Mouse (Mus musculus): ENCODE measurements around the gene Pth1r. TPM values are rescaled to one million over a fixed set of nuclear protein-coding genes. Genes with fewer than 3 reads are reported as not detected.
"Not testable (repeated sequence)": the region's sequence is repeated elsewhere in the genome, so short reads cannot be mapped to it uniquely, and the experiment has no call there.

Pth1r gene
- polyA plus RNA-seq, 1 experiment from 2014 or later = 19.2 TPM

GRCm38 (mm10) chr9:110685187-110685586, 61.8 kb downstream of the Pth1r start:
- no peak for DNase-seq (ENCODE audit: extremely low spot score, low spot score)
- H3K4me1 ChIP-seq = peaks cover 60% of the 10 kb centered on the region
- peak overlapping the region; percentile 66; the same call in 1 of the 2 replicates for H3K27ac ChIP-seq
- peaks cover 6% of the 10 kb centered on the region for H3K36me3 ChIP-seq (replicated peaks)
- 88% methylated on average over 8 of the region's 8 CpGs for WGBS
- H3K4me3 ChIP-seq = no peak overlapping the region
- H3K27me3 ChIP-seq (ENCODE audit: poor library complexity, severe bottlenecking) = no peaks in the 10 kb centered on the region
- no peaks in the 10 kb centered on the region for H3K9me3 ChIP-seq

GRCm38 (mm10) chr9:110684100-110684831, 62.7 kb downstream of the Pth1r start:
- 82% methylated on average over 6 of the region's 6 CpGs for WGBS
- Histone ChIP-seq H3K27ac (peak overlapping the region; percentile 66), H3K4me1 (peaks cover 60% of the 10 kb centered on the region), H3K27me3 (ENCODE audit: poor library complexity, severe bottlenecking) (no peaks in the 10 kb centered on the region), H3K36me3 (replicated peaks) (peaks cover 14% of the 10 kb centered on the region), H3K4me3 (no peak overlapping the region), H3K9me3 (no peaks in the 10 kb centered on the region)
- no peak for DNase-seq (ENCODE audit: extremely low spot score, low spot score)

GRCm38 (mm10) chr9:110683574-110684099, 63.3 kb downstream of the Pth1r start:
- H3K4me1 ChIP-seq = peaks cover 60% of the 10 kb centered on the region
- no peak for DNase-seq (ENCODE audit: extremely low spot score, low spot score)
- no peaks in the 10 kb centered on the region for H3K27me3 ChIP-seq (ENCODE audit: poor library complexity, severe bottlenecking)
- no peak overlapping the region for H3K4me3 ChIP-seq
- H3K27ac ChIP-seq = peak overlapping the region; percentile 56; the same call in 1 of the 2 replicates
- no peaks in the 10 kb centered on the region for H3K9me3 ChIP-seq
- WGBS = 74% methylated on average over 4 of the region's 4 CpGs
- H3K36me3 ChIP-seq (replicated peaks) = peaks cover 14% of the 10 kb centered on the region

GRCm38 (mm10) chr9:110682697-110683096, 64.2 kb downstream of the Pth1r start:
- H3K9me3 ChIP-seq; H3K4me3 ChIP-seq; H3K27me3 ChIP-seq (ENCODE audit: poor library complexity, severe bottlenecking); DNase-seq (ENCODE audit: extremely low spot score, low spot score); H3K27ac ChIP-seq: not testable (repeated sequence)
- 91% methylated on average over 3 of the region's 3 CpGs for WGBS
- peaks cover 69% of the 10 kb centered on the region for H3K4me1 ChIP-seq
- H3K36me3 ChIP-seq (replicated peaks) = peaks cover 14% of the 10 kb centered on the region

GRCm38 (mm10) chr9:110682255-110682654, 64.7 kb downstream of the Pth1r start:
- Histone ChIP-seq H3K27ac (peak overlapping the region; percentile 53; the same call in 1 of the 2 replicates), H3K4me3 (no peak overlapping the region), H3K4me1 (peaks cover 73% of the 10 kb centered on the region), H3K36me3 (replicated peaks) (peaks cover 16% of the 10 kb centered on the region), H3K27me3 (ENCODE audit: poor library complexity, severe bottlenecking) (no peaks in the 10 kb centered on the region), H3K9me3 (no peaks in the 10 kb centered on the region)
- DNase-seq (ENCODE audit: extremely low spot score, low spot score) = no peak
- 73% methylated on average over 5 of the region's 5 CpGs for WGBS

- no peaks in the 10 kb centered on the region for H3K9me3 ChIP-seq
- H3K4me3 ChIP-seq = no peak overlapping the region
- H3K27me3 ChIP-seq (ENCODE audit: poor library complexity, severe bottlenecking) = no peaks in the 10 kb centered on the region
- peak overlapping the region; percentile 53; the same call in 1 of the 2 replicates for H3K27ac ChIP-seq
- 86% methylated on average over 9 of the region's 9 CpGs for WGBS
- no peak for DNase-seq (ENCODE audit: extremely low spot score, low spot score)
- H3K36me3 ChIP-seq (replicated peaks) = peaks cover 16% of the 10 kb centered on the region
- peaks cover 71% of the 10 kb centered on the region for H3K4me1 ChIP-seq
These were observed 65.1 kb downstream of the Pth1r start for GRCm38 (mm10) chr9:110681817-110682216.

GRCm38 (mm10) chr9:110680736-110681507, 66.0 kb downstream of the Pth1r start:
- peaks cover 72% of the 10 kb centered on the region for H3K4me1 ChIP-seq
- H3K27ac ChIP-seq = peak overlapping the region; percentile 63; the same call in 1 of the 2 replicates

GRCm38 (mm10) chr9:110678886-110679285, 68.1 kb downstream of the Pth1r start:
- Histone ChIP-seq H3K36me3 (replicated peaks) (peaks cover 15% of the 10 kb centered on the region), H3K27me3 (ENCODE audit: poor library complexity, severe bottlenecking) (no peaks in the 10 kb centered on the region), H3K4me1 (peaks cover 52% of the 10 kb centered on the region), H3K9me3 (no peaks in the 10 kb centered on the region), H3K27ac (no peak overlapping the region), H3K4me3 (no peak overlapping the region)
- WGBS = 76% methylated on average over 5 of the region's 5 CpGs
- DNase-seq (ENCODE audit: extremely low spot score, low spot score) = no peak

More at GRCm38 (mm10) chr9:110680736-110681507, 66.0 kb downstream of the Pth1r start:
- no peak for DNase-seq (ENCODE audit: extremely low spot score, low spot score)
- H3K9me3 ChIP-seq = no peaks in the 10 kb centered on the region
- peaks cover 16% of the 10 kb centered on the region for H3K36me3 ChIP-seq (replicated peaks)
- H3K4me3 ChIP-seq = no peak overlapping the region
- H3K27me3 ChIP-seq (ENCODE audit: poor library complexity, severe bottlenecking) = no peaks in the 10 kb centered on the region
- 86% methylated on average over 7 of the region's 7 CpGs for WGBS

- Histone ChIP-seq H3K4me3 (no peak overlapping the region), H3K4me1 (peaks cover 46% of the 10 kb centered on the region), H3K9me3 (no peaks in the 10 kb centered on the region), H3K36me3 (replicated peaks) (peaks cover 20% of the 10 kb centered on the region), H3K27me3 (ENCODE audit: poor library complexity, severe bottlenecking) (no peaks in the 10 kb centered on the region), H3K27ac (no peak overlapping the region)
- DNase-seq (ENCODE audit: extremely low spot score, low spot score) = no peak
- 88% methylated on average over 8 of the region's 8 CpGs for WGBS
These were observed 70.4 kb downstream of the Pth1r start for GRCm38 (mm10) chr9:110676492-110676911.

GRCm38 (mm10) chr9:110673107-110673752, 73.7 kb downstream of the Pth1r start:
- DNase-seq (ENCODE audit: extremely low spot score, low spot score) = no peak
- H3K27ac ChIP-seq = peak overlapping the region; percentile 21
- H3K4me1 ChIP-seq = peaks cover 33% of the 10 kb centered on the region
- H3K9me3 ChIP-seq = no peaks in the 10 kb centered on the region
- H3K36me3 ChIP-seq (replicated peaks) = peaks cover 11% of the 10 kb centered on the region
- H3K27me3 ChIP-seq (ENCODE audit: poor library complexity, severe bottlenecking) = no peaks in the 10 kb centered on the region
- 62% methylated on average over 10 of the region's 10 CpGs for WGBS
- no peak overlapping the region for H3K4me3 ChIP-seq

- Histone ChIP-seq H3K4me1 (peaks cover 31% of the 10 kb centered on the region), H3K27ac (peak overlapping the region; percentile 21), H3K9me3 (no peaks in the 10 kb centered on the region), H3K4me3 (no peak overlapping the region), H3K36me3 (replicated peaks) (peaks cover 12% of the 10 kb centered on the region), H3K27me3 (ENCODE audit: poor library complexity, severe bottlenecking) (no peaks in the 10 kb centered on the region)
- no peak for DNase-seq (ENCODE audit: extremely low spot score, low spot score)
- WGBS = 64% methylated on average over 7 of the region's 7 CpGs
These were observed 74.4 kb downstream of the Pth1r start for GRCm38 (mm10) chr9:110672462-110673106.
